Mouse (Mus musculus) left cerebral cortex, adult 11 months (tissue): Measurements from ENCODE around the gene Nrf1.

ENCODE experiments used
- DNase-seq: peaks from one replicate; pipeline ENCODE4 v3.0.0; 2022; ENCODE audit warnings: low spot score

The Nrf1 gene

DNA sequence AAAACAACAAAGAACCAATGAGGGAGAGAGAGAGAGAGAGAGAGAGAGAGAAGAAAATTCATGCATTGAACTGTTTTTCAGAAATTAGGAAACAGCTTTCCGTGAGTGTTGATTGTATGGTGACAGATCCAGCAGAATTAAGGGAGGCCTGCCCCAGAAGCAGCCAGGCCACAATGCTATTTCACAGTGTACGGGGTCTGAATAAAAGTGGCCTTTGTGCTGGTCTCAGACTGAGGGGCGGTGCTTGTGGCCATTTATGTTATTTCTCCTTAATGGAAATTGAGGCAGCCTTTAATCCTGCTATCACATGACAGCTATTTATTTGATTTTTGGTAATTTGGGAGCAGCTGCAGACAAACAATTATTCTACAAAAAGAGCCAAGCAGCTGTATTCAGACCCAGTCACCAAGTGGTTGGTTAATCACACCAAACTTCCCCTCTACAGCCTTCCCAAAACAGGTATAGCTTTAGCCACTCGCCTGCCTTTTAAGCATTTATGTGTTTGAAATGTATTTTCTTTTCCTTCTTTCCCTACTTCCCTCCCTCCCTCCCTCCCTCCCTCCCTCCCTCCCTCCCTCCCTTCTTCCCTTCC lies 31.2 kb downstream of the Nrf1 start:
- no peak for DNase-seq

GRCm38 (mm10) chr6:30081339-30081738 lies 33.6 kb downstream of the Nrf1 start:
- DNase-seq, result peak; percentile 26

DNA sequence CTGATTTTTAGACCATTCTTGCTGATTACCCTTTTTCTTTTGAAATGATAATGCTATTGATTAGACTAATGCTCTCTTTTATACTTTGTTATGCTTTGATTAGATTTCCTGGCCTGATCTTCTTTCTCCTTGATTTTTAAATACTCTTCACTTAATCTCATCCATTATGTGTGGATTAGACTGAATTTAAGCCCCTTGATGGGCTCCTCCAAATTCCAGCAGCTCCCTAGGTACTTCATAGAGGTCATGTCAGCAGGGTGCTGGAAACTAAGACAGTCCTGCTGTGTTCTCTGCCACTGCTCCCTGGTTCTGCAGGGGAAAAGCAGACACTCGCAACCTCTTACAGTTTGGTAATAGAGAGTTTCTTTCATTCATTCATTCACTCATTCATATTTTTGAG lies 35.5 kb downstream of the Nrf1 start:
- no peak for DNase-seq

- DNase-seq, result no peak
Observed at GRCm38 (mm10) chr6:30085351-30085750, 37.6 kb downstream of the Nrf1 start.

GRCm38 (mm10) chr6:30091221-30091620 lies 43.4 kb downstream of the Nrf1 start:
- no peak for DNase-seq

- DNase-seq, result no peak
Observed at GRCm38 (mm10) chr6:30092816-30093215, 45.0 kb downstream of the Nrf1 start.

- DNase-seq, result no peak
Observed at GRCm38 (mm10) chr6:30101773-30102415, 54.1 kb downstream of the Nrf1 start.

DNA sequence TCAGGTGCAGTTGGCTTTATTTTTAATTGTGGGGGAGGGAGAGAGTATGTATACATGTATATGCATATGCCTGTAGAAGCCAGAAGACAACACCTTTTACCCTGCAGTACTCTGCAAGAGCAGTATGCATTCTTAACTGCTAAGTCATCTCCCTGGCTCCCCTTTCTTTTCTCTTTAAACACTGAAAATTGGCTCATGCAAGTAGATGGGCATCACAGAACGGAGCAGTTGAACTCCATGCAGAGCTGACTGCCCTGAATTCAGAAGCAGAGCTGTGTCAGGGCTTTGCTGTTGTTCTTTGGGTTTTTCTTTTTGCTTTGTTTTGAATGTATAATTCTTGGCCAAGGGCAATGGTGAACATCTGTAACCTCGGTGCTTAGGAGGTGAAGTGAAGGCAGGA lies 58.3 kb downstream of the Nrf1 start:
- no peak for DNase-seq

GRCm38 (mm10) chr6:30107456-30107855 lies 59.7 kb downstream of the Nrf1 start:
- DNase-seq, result no peak

GRCm38 (mm10) chr6:30109820-30110502 lies 62.2 kb downstream of the Nrf1 start:
- no peak for DNase-seq

DNA sequence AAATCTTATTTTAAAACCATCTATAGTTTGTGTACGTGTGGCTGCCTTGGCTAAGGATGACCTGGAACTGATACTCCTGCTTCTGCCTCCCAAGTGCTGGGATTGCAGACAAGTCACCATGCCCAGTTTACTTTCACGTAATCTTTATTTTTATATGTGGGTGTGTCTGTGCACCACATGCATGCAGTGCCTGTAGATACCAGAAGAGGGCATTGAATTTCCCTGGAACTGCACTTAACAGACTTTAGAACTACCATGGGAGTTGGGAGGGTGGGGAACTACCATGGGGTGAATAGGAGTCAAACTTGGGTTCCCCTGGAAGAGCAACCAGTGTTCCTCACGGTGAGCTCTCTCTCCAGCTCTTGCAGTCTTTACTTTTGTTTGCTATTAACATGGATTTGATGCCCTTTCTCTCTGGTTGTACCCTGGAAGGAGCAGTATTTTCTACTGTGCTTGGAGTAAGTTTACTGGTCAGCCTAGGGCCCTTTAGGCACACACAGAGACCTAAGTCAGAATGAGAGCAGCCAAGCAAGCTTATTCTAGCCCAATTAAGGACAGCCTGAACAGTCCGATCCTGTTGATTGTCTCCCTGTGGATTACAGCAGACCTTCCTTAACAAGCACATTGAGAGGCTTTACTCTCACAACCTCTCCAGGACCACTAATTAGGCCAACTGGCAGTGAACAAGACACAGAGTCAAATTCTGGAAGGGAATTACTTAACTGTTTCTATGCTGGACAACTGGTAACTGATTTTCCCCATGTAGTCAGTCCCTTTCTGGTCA lies 64.8 kb downstream of the Nrf1 start:
- peak; percentile 17 for DNase-seq

DNA sequence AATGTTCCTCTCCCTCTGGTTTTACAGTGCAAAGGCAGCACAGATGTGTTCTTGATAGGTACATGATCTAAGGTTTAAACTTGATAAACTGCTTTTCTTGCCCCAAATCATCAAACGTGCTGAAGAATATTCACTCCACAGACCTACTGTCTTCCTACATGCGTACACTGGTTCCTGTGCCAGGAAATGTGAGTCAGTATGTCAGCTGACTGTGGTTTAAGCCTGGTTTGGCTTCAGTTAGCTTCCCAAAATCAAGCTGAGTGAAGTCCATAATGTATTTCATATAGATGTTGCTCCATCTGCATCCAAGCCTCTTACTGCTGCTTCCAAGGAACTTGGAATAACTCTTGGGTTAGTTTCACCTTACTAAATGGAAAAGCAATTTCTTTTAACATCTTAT lies 66.3 kb downstream of the Nrf1 start:
- no peak for DNase-seq

- DNase-seq, result no peak
Observed at GRCm38 (mm10) chr6:30121152-30121551, 73.4 kb downstream of the Nrf1 start.

- DNase-seq, result no peak
Observed at GRCm38 (mm10) chr6:30121600-30121999, 73.8 kb downstream of the Nrf1 start.

DNA sequence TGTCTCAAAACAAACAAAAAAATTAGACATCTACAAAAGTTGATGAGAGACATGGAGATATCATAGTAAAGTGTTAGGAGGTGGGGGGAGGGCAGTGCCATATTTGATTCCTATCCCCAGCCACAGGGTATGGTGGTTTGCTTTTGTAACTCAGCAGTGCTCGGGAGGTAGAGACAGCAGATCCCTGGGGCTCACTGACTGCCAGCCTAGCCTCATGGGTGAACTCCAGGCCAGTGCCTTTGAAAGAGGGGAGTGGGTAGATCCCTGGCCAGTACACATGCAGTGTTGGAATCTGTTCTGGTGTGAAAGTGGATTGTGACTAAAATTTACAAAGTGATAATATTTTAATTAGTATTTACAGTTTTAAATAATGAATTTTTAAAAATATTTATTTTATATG lies 75.6 kb downstream of the Nrf1 start:
- DNase-seq, result no peak

DNA sequence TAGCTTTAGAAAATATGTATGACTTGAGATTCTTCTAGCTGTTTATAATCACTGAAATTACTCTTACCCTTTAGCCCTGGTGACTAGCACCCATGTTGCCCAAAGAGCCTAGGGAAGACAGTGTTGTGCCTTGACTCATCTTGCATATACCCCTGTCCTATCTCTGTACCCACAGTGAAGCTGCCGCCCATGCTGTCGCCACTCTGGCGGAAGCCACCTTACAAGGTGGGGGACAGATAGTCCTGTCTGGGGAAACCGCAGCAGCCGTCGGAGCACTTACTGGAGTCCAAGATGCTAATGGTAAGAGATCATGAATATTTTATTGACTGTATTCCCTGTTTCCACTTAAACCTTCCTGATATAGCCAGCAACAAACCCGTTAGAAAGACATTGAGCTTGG lies 78.3 kb downstream of the Nrf1 start:
- DNase-seq, result no peak

DNA sequence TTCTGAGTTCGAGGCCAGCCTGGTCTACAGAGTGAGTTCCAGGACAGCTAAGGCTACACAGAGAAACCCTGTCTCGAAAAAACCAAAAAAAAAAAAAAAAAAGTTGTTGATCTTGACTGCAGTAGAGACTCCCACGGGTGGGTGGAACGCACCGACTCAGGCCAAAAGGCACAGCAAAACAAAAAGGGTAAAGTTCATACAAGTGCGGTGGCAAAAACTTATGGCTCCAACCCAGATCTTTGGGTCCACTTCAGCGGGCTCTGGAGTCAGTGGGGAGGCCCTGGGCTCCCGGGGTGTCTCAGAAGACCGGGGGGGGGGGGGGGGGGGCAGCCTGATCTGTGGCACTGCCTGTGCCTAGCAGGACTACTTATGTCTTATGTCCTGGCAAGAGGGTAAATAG lies 79.0 kb downstream of the Nrf1 start:
- DNase-seq, result no peak

DNA sequence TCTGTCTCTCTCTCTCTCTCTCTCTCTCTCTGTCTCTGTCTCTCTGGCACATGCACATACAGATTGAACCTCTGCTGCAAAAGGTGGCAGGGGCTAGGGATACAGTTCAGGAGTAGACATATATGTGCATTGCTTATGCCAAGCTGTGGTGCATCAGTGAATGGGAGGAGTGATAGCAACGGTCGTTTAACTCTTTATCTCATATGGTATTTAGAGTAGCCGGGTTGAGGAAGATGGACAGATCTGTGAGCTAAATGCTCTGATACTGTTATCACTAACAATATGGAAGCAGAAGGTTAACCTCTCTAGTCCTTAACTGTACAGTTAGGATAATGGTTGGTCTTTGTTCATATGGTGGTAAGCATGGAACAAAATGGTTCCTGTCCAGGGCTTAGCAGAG lies 84.6 kb downstream of the Nrf1 start:
- DNase-seq, result no peak

DNA sequence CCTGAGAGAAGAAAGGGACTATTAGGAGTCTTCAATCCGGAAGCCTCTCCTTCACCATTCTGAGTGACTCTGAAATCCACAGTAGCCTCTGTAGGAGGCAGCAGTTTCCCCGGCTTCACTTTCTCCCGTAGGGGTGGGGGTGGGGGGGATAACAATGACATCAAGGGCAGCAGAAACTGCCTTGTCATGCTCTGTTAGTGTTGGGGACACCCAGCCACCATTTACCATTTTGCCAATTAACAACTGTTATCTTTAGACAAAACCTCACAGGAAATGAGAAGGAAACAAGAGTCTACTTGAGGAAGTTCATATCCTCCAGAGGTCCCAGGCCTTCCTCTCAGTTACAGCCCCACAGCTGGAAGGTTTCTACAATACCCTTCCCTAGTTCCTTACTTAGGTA lies 87.8 kb downstream of the Nrf1 start:
- no peak for DNase-seq

- DNase-seq, result no peak
Observed at GRCm38 (mm10) chr6:30137227-30137626, 89.4 kb downstream of the Nrf1 start.

GRCm38 (mm10) chr6:30139329-30140045 lies 91.7 kb downstream of the Nrf1 start:
- no peak for DNase-seq

DNA sequence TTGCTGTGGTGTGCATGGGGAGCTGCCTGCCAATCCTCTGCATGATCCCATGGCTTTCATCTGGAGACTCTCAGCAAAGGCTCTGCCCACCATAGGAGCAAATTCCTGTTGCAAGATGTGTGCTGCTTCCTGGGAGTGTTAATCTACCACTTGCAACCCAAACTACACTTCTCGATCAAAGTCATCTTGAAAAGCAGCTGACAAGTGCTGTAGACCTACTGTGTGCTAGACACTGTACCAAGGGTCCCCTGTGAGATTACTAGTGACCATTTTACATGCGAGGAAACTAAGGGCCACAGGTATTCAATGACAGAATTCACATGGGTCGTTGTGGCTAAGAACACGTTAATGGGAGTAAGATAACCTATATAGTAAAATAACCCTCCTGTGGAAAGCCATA lies 95.5 kb downstream of the Nrf1 start:
- no peak for DNase-seq
